Mouse (Mus musculus) lung, postnatal 25 days (tissue): ENCODE results near the gene Dyrk1b.
"Not testable (repeated sequence)": the region's sequence is repeated elsewhere in the genome, so short reads cannot be mapped to it uniquely, and the experiment has no call there.

Experiments
- DNase-seq: peaks from one replicate; pipeline ENCODE4 v3.0.0; 2022; ENCODE audit warnings: low spot score

Gene Dyrk1b

GRCm38 (mm10) chr7:28179228-28179627, at the start of gene Dyrk1b:
Gene Dyrk1b (plus strand): TSS chr7:28179469.
- peak; percentile 99 for DNase-seq

- DNase-seq: no peak
Measured at GRCm38 (mm10) chr7:28137613-28138012, 41.7 kb upstream of the Dyrk1b start.

- DNase-seq: peak; percentile 54
Measured at GRCm38 (mm10) chr7:28148263-28148662, 31.0 kb upstream of the Dyrk1b start.

GRCm38 (mm10) chr7:28149841-28150240, 29.4 kb upstream of the Dyrk1b start:
- DNase-seq: no peak

GRCm38 (mm10) chr7:28151584-28152221, 27.6 kb upstream of the Dyrk1b start:
- no peak for DNase-seq

- DNase-seq: not testable (repeated sequence)
Measured at GRCm38 (mm10) chr7:28153595-28153994, 25.7 kb upstream of the Dyrk1b start.

GRCm38 (mm10) chr7:28159292-28159691, 20.0 kb upstream of the Dyrk1b start:
- no peak for DNase-seq

- DNase-seq: no peak
Measured at GRCm38 (mm10) chr7:28159893-28160292, 19.4 kb upstream of the Dyrk1b start.

GRCm38 (mm10) chr7:28161163-28161749, 18.0 kb upstream of the Dyrk1b start:
- no peak for DNase-seq

GRCm38 (mm10) chr7:28165406-28165805, 13.9 kb upstream of the Dyrk1b start:
- DNase-seq: no peak

GRCm38 (mm10) chr7:28168320-28169115, 10.8 kb upstream of the Dyrk1b start:
- DNase-seq: peak; percentile 71

GRCm38 (mm10) chr7:28169489-28170422, 9.5 kb upstream of the Dyrk1b start, which contains the start of gene Fbl:
Gene Fbl (plus strand): TSS chr7:28169710.
- peak; percentile 94 for DNase-seq

- DNase-seq: no peak
Measured at GRCm38 (mm10) chr7:28175358-28175757, 3.9 kb upstream of the Dyrk1b start.

GRCm38 (mm10) chr7:28179741-28180377, 590 bp downstream of the Dyrk1b start:
- peak; percentile 96 for DNase-seq

GRCm38 (mm10) chr7:28180890-28181289, 1.6 kb downstream of the Dyrk1b start:
- DNase-seq: no peak

- DNase-seq: no peak
Measured at GRCm38 (mm10) chr7:28181376-28181775, 2.1 kb downstream of the Dyrk1b start.

GRCm38 (mm10) chr7:28182320-28182719, 3.1 kb downstream of the Dyrk1b start:
- no peak for DNase-seq

- no peak for DNase-seq
Measured at GRCm38 (mm10) chr7:28185884-28186283, 6.6 kb downstream of the Dyrk1b start.

- DNase-seq: no peak
Measured at GRCm38 (mm10) chr7:28186631-28187030, 7.4 kb downstream of the Dyrk1b start.

GRCm38 (mm10) chr7:28191489-28191888, 12.2 kb downstream of the Dyrk1b start:
- no peak for DNase-seq

GRCm38 (mm10) chr7:28191903-28192302, 12.6 kb downstream of the Dyrk1b start:
- no peak for DNase-seq
